Mouse (Mus musculus) common myeloid progenitor, adult 5-6 weeks (primary cell): ENCODE measurements around the gene Uchl1. TPM values are rescaled to one million over a fixed set of nuclear protein-coding genes. Genes with fewer than 3 reads are reported as not detected.

ENCODE experiments used
- ATAC-seq: replicated peaks from 2 replicates; pipeline ENCODE4 v1.8.0; 2016; ENCODE audit warnings: low read depth, mild to moderate bottlenecking, moderate TSS enrichment, inconsistent platforms; ENCODE audit not compliant: poor library complexity, severe bottlenecking
- total RNA-seq: library from RNA; stranded (forward); fragments of 200-1000, 187-1606 nt; gene quantifications from 2 replicates; pipeline ENCODE4 v1.2.3, GENCODE M21; 2017

Gene Uchl1
- 1.2 and 1.5 TPM in 2 replicates for total RNA-seq

DNA sequence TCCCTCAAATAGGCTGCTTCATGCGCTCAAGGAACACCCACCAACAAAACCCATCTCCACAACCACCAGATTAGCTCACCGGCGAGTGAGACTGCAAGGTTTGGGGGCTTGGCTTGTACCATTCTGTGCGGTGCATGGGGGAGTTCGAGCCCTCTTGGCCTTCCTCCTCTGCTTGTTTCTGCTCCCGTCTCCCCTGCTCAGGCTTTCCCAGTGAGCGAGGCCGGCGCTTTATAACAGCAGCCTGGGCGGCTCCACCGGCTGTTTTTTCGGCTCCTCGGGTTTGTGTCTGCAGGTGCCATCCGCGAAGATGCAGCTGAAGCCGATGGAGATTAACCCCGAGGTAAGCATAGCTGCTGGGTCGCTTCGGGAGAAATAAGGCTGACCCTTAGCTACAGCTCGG, at the start of gene Uchl1:
Uchl1 (plus strand) TSS at position 109 of the 400 bp plus-strand sequence.
- ATAC-seq: peak; percentile 85

DNA sequence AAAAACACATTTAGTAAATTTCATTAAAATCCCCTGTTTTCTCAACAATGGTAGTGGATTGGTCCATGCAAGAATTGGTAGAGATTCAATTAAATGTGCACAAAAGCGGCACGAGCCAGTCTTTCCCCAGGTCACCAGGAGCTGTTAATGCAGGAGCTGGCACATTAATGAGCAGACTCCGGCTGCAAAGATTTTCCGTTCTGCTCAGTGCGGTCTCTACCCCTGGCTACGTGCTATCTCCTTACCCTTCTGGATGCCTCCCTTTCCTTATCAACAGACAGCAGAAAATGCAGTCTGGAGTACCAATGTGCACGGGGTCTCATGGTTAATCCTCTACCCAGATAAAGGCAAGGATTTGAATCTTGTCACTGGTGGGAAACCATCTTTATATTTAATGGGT, 48.1 kb upstream of the Uchl1 start:
- ATAC-seq: peak; percentile 52; the same call in 1 of the 2 replicates

DNA sequence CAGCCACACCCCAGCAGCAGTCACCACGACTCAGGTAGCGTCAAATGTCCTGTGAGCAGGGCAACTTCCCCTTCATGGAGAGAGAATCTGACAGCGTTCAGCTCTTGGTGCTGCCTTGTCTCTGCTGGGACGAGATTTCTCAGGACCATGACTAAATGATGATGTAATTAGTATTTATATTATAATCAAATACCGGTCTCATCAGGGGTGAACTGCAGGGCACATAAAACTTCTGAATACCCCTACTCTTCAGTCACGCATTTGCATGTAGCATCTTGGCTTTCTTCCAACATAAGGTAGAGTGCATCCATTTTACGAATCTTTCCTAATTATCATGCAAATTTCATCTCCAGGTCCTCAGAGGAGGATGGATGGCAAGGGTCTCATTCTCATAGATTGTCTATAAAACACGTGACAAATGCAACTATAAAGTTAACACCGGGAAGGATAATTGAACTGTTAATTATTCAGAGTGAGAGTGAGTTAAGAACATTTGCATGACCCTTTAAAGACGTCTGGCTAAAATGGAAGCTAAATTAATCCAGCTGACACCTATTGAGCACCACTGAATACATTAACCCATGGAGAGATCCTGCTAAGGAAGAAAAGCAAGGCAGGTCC, 40.3 kb upstream of the Uchl1 start:
- ATAC-seq: no peak

DNA sequence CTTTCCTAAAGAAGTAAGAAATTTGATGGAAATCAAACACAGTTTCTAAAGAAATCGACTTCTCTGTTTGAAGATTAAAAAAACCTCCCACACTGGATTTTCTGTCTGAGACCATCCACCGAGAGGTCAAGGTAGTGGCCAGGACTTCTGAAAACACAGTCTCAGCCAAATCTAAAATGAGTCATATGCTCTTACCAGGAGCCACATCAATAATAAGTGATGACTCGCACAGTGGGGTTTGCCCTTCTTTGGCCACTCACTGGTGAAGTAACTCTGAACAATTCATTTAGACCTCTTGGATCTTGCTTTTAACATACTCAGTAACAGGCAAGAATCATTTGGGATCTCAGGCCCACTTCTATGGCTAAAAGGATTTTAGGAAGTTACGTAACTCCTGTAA, 33.7 kb upstream of the Uchl1 start:
- no peak for ATAC-seq

DNA sequence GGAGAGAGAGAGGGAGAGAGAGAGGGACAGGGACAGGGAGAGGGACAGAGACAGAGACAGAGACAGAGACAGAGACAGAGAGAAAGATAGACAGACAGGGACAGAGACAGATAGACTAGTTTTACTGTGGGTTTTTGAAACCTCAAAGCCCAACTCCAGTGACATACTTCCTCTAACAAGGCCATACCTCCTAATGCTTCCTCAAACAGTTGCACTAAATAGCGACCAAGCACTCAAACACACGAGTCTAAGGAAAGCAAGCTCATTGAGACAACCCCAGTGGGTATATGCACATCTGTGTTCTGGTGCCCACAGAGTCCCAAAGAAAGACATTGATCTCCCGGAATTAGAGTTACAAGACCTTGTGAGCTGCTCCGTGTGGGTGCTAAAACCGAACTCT, 32.6 kb upstream of the Uchl1 start:
- ATAC-seq: peak; percentile 47

DNA sequence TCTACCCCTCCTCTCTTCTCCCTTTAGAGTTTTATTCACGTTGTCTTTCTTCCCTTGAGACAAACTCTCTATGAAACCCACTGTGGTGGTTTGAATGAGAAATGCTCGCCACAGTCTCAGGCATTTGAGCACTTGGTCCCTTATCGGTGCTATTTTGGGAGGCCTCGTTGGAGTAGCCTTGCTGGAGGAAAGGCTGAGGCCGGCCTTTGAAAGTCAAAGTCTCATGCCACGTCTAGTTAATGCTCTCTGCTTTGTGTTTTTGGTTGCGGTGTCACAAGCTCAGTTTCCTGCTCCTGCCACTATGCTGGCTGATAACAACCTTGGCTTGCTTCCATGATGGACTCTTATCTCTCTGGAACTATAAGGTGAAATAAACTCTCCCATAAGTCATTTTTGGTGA, 28.4 kb upstream of the Uchl1 start:
- ATAC-seq: no peak

DNA sequence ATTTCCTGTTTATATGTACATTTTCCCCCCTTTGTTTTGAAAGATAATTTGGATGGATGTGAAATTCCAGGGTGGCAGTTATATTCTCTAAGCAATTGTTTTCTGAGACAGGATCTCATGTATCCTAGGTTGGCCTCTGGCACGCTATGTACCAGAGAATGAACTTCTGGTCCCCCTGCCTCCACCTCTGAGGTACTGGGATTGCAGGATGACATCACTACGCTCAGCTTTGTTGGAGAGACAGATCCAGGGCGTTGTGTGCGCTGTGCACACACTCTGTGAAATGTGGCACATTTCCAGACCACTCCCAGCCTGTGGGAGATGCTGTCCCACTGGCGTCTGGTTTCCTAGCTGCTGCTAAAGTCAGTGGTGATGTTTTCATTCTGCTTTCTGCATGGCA, 21.7 kb upstream of the Uchl1 start:
- ATAC-seq: 0 out of 2 replicates have a peak, but pooled peaks have one; percentile 18

DNA sequence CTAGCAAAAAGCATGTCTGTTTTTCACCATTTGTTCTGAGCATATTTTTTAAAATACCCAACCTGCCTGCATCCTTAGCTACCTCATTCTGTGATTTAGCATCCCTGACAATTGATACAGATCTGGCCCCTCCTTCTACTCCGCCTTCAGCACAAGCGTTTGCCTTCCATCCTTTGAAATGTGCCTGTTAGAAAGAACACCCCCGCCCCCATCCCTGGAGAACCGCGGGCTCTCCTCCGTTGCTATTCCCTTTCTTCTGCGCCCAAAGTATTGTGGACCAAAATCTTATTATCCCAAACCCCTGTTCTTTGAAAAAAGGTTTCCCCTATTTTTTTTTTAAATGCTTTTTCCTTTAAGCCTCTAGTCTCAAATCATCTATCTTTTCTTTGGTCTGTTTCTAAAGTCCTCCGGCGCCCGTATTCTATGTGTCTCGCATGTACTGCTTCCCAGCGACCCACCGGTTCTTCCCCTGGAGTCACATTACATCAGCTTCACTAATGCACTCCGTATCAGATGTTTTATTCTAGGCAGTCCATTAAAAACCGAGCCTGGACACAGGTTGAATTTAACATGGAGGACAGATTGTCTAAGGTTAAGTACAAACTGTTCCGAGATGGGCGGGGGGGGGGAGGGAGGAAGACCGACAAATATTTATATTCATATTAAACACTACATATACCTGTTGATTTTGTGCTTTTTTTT, 551 bp upstream of the Uchl1 start:
- ATAC-seq: no peak

DNA sequence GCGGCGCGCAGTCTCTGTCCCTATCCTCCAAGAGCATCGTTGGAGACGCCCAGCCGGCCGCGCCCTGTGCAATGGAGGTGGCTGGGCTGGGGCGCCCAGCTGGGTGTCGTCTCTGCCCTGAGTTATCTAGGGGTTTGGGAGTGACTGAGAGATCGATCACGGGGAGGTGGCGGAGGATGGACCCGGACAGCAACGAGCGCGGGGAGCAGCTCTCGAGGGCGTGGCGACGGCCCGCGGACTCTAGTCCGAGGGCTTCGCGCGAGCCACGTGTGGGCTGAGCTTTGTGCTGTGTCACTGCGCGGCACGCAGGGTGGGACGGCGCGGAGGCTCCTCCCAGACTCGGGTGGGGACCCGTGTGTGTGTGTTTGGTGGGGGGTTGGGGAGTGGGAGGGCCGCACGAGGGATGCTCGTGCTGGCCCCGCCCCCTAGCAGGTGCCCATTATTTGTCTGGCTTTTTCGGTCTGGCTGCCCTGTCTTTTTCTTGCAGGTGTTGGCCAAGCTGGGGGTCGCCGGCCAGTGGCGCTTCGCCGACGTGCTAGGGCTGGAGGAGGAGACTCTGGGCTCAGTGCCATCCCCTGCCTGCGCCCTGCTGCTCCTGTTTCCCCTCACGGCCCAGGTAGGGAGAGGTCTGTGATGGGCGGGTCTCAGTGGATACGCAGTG, 696 bp downstream of the Uchl1 start:
- ATAC-seq: peak; percentile 73

DNA sequence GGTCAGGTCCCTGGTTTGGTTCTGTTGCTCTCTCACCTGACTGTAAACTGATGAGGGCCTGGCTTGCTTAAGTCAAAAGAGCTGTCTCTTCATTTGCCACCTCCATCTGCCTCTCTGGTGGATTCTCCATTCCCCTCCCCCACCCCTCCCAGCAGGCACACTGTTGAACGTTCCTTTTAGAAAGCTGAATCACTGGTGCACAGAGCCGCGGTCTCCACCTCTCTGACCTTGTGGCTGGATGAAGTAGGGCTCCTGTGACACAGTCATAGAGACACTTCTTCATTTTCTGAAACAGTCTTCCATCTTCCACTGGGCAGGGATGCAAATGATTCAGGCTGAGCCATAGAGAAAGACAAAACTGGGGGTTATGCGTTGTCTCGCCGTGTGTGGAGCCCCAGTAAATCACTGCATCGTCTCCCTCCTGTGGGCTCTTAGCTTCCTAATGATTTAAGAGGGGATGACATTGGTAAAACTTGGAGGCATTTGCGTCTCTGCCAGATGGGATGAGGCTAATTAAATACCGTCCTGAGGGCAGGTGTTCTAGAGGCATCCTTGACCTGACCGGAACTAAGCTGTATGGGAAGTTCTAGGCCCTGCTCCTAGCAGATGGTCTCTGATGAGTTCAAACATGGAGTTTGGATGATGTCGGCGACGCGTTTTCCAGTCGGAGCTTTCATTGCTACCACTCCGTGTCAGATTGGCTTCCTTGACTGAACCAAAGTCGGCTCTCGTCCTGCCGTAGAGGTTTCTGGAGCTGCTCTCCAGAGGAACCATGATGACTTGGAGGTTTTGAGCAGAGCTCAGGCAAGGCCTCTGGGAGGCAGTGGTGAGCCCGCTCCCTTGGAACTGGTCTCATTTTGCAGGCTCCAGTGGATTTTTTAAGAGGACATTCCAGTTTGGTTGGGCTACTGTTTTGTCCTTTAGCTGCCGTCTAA, 1.8 kb downstream of the Uchl1 start:
- no peak for ATAC-seq

DNA sequence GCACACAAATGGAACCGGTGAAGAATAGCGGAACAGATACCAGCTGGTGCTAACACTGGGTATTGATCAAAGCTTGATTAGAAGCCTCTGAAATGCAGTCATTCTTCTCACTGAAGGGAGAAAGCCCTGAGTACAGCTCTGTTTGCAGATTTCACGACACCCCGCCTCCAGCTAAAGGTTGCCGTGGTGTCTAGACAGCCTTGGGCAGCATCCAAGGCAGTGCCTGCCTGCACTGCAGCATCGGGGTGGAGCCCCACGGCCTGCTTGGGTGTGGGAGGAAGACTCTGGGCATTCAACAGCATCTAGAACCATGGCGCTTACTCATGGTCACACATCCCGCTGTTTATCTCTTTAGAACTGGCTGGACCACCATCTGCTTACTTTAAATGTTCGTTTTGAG, 3.3 kb downstream of the Uchl1 start:
- no peak for ATAC-seq

DNA sequence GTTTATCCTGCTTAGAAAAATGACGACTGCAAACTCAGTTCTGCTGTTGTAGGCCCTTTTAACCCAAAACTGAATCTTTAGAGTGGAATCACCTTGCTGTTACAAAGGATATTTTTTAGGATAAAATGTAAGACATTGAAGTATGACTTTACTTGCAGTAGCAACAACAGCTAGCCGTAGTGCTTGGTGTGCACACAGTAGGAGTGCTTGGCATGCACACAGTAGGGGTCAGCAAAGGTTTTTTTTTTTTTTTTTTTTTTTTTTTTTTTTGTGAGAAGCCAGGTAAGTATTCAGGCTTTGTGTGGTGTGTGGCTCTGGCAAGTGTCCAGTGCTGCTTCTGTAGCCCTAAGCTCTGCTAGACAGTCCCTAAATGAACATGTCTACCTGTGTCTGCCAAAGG, 10.0 kb downstream of the Uchl1 start:
- ATAC-seq: no peak

DNA sequence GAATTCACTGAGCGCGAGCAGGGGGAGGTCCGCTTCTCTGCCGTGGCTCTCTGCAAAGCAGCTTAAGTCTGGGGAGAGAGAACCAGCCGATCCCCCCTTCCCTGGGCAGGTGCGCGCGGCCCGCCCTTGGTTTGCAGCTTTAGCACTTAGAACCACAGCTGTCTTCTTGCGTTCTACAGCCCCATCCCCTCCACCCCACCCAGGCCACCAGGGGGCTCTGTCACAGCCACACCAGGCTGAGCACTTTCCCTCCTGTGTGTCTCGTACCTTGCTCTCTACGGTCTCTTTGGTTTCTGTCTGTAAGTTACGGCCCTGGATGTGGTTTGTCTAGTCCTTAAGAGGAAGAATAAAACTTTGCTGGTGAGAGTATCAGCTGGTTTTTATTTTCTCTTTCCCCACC, 11.0 kb downstream of the Uchl1 start:
- ATAC-seq: no peak

DNA sequence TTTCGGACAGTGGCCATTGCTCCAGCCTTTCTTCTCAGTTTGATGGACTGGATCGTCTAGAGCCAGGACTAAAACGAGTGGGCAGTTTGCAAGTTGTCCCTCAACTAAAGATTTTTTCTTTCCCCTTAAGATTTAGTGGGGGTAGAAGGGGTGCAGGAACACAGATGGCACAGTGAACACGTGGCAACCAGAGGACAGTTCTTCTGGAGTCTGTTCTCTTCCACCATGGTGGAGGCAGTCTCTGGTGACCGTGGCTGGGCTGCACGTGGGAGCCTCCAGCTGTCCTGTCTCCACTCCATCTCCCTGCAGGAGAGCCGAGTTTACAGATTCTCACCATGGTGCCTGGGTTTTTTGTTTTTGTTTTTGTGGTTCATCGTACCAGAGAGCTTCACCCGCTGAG, 11.8 kb downstream of the Uchl1 start:
- ATAC-seq: no peak

DNA sequence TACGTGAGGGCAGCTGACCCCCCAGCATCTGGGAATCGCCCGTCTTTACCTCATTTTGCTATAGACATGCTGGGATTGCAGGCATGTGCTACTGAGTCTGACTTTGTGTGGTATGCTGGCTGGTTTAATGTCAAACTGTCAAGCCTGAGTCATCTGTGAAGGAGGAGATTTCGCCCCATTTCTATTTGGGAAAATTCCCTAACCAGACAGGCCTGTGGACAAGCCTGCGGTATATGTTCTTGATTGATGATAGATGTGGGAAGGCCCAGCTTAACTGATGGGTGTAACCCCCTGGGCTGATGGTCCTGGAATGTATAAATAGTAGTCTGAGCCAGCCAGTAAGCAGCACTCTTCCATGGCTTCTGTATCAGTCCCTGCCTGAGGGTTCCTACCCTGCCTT, 12.4 kb downstream of the Uchl1 start:
- ATAC-seq: no peak

DNA sequence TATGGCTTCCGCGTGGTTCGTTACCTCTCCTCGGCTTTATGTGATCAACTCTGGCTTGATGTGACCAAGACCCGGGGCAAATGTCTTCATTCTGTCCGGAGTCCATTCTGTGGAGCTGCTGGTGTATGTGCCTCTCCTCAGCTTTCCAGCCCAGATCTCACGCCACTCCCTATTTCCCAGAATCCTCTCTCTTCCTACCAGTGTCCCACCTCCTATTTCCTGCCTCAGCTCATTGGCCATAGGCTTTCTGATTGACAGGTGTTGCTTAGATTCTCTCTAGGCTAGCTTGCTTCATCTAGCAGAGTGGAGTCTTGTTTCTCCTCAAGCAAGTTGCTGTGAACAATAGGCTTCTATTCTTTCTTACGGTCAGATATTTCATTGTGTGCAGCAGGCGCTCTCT, 13.9 kb downstream of the Uchl1 start:
- ATAC-seq: no peak

DNA sequence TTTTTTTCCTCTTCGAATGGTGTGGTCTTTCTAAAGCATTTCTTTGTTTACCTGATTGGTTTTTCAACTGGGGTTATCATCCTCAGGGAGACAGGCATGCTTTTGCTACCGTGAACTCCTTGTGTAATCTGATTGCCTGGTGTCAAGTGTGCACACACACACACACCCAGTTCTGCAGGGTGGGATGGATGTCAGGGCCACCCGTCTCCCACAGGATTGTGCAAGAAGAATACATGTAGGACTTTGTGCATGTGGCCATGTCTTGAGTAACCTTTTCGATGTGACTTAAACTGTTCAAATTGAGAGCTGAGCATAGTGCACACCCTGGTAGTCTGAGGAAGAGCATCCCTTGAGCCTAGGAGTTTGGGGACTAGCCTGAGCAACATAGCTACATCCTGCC, 17.3 kb downstream of the Uchl1 start:
- 0 out of 2 replicates have a peak, but pooled peaks have one; percentile 18 for ATAC-seq

DNA sequence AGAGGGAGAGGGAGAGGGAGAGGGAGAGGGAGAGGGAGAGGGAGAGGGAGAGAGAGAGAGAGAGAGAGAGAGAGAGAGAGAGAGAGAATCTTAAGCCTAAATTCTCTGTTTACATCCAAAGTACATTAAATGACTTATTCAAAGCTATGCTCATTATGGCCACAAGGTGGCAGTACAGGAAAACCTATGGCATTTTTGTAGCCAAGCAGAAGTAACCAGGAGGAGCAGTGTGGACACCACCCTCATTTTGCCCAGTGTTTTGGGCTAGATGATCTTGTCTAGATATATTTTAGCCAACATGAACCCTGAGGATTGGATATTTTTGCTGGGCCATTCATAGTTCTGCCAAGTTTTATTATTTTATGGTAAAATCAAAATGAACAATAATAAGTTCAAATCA, 21.2 kb downstream of the Uchl1 start:
- peak; percentile 74 for ATAC-seq

DNA sequence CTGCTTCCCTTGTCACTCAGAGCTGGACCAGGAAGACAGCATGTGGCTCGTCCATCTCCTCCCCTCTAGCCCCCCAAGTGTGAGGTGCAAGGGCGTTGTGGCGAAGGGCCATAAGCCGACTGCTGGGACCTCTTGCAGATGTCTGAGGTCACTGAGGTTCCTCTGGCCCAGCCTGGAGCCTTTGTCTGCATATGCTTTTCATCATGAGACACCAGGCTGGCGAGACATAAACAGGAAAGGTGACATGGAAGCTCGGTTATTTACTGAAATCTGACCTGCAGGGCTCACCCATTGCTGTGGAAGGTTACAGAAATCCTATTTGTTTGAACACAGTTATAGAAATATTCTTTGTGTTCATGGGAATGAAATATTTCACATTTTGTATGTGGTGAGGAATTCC, 24.0 kb downstream of the Uchl1 start:
- ATAC-seq: no peak

DNA sequence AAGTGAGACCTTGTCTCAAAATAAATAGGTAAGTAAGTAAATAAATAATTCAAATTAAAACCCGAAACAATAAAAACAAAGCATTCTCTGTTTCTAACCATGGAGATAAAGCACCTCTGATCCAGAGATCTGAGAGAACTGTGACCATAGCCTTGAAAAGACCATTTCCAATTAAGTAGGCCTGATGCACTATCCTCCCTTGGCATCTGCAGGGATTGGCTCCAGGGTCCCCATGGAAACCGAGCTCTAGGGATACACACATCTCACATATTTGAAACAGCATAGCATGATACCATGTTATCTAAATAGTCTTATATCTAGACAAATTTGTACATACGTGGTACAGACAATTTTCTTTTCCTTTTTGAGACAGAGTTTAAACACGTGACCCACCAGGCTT, 26.1 kb downstream of the Uchl1 start:
- ATAC-seq: no peak
